Mouse (Mus musculus): ENCODE measurements around the gene Dzip1.

Dzip1 gene

GRCm38 (mm10) chr14:118836145-118836544, 89.1 kb downstream of the Dzip1 start:
- DNase-seq (ENCODE audit: low read depth, low spot score) = no peak

- no peak for DNase-seq (ENCODE audit: low read depth, low spot score)
These were observed 90.9 kb downstream of the Dzip1 start for GRCm38 (mm10) chr14:118834313-118834712.

DNA sequence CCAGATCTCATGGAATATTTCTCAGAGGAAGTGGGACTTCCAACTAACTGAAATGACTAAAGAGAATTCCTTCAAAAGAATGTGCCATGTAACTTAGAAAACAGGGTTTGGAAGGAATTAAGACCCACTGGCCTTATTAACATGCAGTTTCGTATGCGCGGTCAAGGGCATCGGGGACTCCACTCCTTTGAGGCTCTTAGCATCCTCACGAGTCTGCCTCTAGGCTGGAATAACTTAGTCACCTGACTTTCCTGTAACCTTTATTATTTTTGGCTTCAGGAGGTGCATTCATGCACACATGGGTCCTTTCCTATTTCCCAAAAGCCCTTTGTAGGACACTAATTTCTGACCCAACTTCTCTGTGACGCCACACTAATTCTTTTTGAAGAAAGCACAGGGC, 92.0 kb downstream of the Dzip1 start:
- DNase-seq (ENCODE audit: low read depth, low spot score) = no peak

DNA sequence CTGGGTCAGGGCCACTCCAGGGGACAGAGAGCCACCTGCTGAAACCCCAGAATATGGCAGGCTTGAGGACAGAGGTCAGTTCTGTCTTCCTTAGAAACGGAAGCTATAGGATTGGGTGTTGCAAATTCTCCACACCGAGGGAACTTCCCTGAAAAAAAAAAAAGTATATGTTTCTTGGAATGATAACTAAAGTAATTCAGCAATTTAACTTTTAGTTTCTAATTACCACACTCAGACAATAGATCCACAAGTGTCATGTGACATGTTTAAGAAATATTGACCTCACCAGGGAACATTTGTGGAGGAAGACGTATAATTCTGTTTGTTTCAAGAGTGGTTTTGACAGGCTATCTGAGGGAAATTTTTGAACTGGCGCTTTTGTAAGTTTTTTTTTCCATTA, 93.7 kb downstream of the Dzip1 start:
- DNase-seq (ENCODE audit: low read depth, low spot score) = no peak

DNA sequence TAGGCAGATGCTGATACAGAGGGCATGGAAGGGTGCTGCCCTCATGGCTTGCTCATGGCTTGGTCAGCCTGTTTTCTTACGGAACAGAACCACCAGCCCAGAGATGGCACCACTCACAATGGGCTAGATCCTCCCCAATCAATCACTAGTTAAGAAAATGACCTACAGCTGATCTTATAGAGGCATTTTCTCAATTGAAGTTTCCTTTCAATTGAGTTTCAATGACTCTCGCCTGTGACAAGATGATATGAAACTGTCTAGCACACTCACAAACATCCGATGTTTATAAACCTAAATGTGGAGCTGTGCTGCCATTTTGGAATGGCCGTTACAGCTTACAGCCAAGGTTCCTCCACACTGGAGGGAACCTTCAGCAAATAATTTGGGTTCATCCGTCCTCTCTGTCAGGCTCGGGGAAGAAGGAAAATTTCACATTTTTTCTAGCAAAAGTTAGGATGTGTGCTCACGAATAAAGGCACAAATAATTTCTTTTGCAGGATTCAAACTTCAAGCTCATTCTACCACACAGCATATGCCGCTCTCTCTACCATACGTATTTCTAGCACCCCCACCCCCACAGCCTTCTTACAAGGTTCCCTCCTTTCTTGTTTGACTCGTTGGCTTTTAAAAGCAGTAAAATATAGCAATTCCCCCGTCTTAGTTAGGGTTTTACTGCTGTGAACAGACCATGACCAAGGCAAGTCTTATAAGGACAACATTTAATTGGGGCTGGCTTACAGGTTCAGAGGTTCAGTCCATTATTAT, 95.7 kb downstream of the Dzip1 start:
- DNase-seq (ENCODE audit: low read depth, low spot score) = no peak

- no peak for DNase-seq (ENCODE audit: low read depth, low spot score)
These were observed 97.9 kb downstream of the Dzip1 start for GRCm38 (mm10) chr14:118827283-118827904.

- DNase-seq (ENCODE audit: low read depth, low spot score) = no peak
These were observed 98.9 kb downstream of the Dzip1 start for GRCm38 (mm10) chr14:118826346-118826745.

All from retina, postnatal 7 days (tissue).